Mouse (Mus musculus) left cerebral cortex, adult 2 months (tissue): Measurements from ENCODE around the gene Rab3gap2. TPM values are rescaled to one million over a fixed set of nuclear protein-coding genes. Genes with fewer than 3 reads are reported as not detected.

ENCODE experiments used
- DNase-seq, 2 experiments: peaks; one replicate each; pipeline ENCODE4 v3.0.0; 2021 to 2022; ENCODE audit warnings: low spot score in 2 of 2, mixed read lengths in 1 of 2; ENCODE audit errors: extremely low spot score in 1 of 2
- H3K27ac ChIP-seq: fragments of 200-600 bp; 2 replicates; pipeline ENCODE4 v1.8.1; 2022
- H3K4me3 ChIP-seq: fragments of 200-600 bp; 2 replicates; pipeline ENCODE4 v1.8.1; 2022
- CTCF ChIP-seq: fragments of 200-600 bp; IDR thresholded peaks from 2 replicates; pipeline ENCODE4 v1.8.1; 2022; ENCODE audit warnings: antibody characterized with exemption, mild to moderate bottlenecking, moderate library complexity
- intact Hi-C: fragments of 180-260 bp; cut with DNase I; formaldehyde crosslinking; loops from one replicate; pipeline ENCODE4 v1.15.1; 2025
- total RNA-seq, 2 experiments: library from RNA; stranded (reverse); gene quantifications; 2 replicates each; pipeline ENCODE4 v1.2.3; 2021

Gene Rab3gap2
- total RNA-seq, 2 experiments from 2014 or later, result 75.3 to 84.1 TPM

GRCm38 (mm10) chr1:185200571-185201395 lies 3.1 kb upstream of the Rab3gap2 start:
- no peak overlapping the region for H3K27ac ChIP-seq
- no peak for TF ChIP-seq CTCF

GRCm38 (mm10) chr1:185201994-185202393 lies 1.9 kb upstream of the Rab3gap2 start:
- TF ChIP-seq CTCF, result peak; percentile 14
- Histone ChIP-seq H3K4me3 (no peak overlapping the region), H3K27ac (no peak overlapping the region)
- DNase-seq, result no peak
- intact Hi-C loops, result no loop called here

More at GRCm38 (mm10) chr1:185200571-185201395, 3.1 kb upstream of the Rab3gap2 start:
- no peak for DNase-seq
- no peak overlapping the region for H3K4me3 ChIP-seq
- intact Hi-C loops, result no loop called here

- no peak for TF ChIP-seq CTCF
- DNase-seq, result no peak
- intact Hi-C loops, result no loop called here
- Histone ChIP-seq H3K27ac (peak overlapping the region; percentile 98), H3K4me3 (peak overlapping the region; percentile 80)
Measured at GRCm38 (mm10) chr1:185203196-185203908, 565 bp upstream of the Rab3gap2 start.

- Histone ChIP-seq H3K27ac (no peak overlapping the region), H3K4me3 (peak overlapping the region; percentile 80)
- no peak for DNase-seq
- intact Hi-C loops, result no loop called here
- TF ChIP-seq CTCF, result no peak
Measured at GRCm38 (mm10) chr1:185205090-185205489, 1.2 kb downstream of the Rab3gap2 start.

- DNase-seq, result no peak
- H3K27ac ChIP-seq, result no peak overlapping the region
- intact Hi-C loops, result no loop called here
- no peak overlapping the region for H3K4me3 ChIP-seq
- no peak for TF ChIP-seq CTCF
Measured at GRCm38 (mm10) chr1:185207851-185208595, 4.1 kb downstream of the Rab3gap2 start.

- no peak overlapping the region for H3K27ac ChIP-seq
- intact Hi-C loops, result no loop called here
- H3K4me3 ChIP-seq, result no peak overlapping the region
- no peak for DNase-seq
- no peak for TF ChIP-seq CTCF
Measured at GRCm38 (mm10) chr1:185208766-185209165, 4.8 kb downstream of the Rab3gap2 start.

- H3K27ac ChIP-seq, result peak overlapping the region; percentile 41; the same call in 1 of the 2 replicates
- DNase-seq, result no peak
- intact Hi-C loops, result no loop called here
- TF ChIP-seq CTCF, result no peak; the same call in 1 of the 2 replicates
- no peak overlapping the region for H3K4me3 ChIP-seq
Measured at GRCm38 (mm10) chr1:185209641-185210176, 5.8 kb downstream of the Rab3gap2 start.

- no peak for TF ChIP-seq CTCF
- intact Hi-C loops, result no loop called here
- DNase-seq, result no peak
Measured at GRCm38 (mm10) chr1:185216360-185216759, 12.4 kb downstream of the Rab3gap2 start.

GRCm38 (mm10) chr1:185216762-185217161 lies 12.8 kb downstream of the Rab3gap2 start:
- DNase-seq, result no peak
- Histone ChIP-seq H3K27ac (no peak overlapping the region), H3K4me3 (no peak overlapping the region)
- no peak for TF ChIP-seq CTCF
- intact Hi-C loops, result no loop called here

More at GRCm38 (mm10) chr1:185216360-185216759, 12.4 kb downstream of the Rab3gap2 start:
- Histone ChIP-seq H3K27ac (no peak overlapping the region), H3K4me3 (no peak overlapping the region)

- H3K27ac ChIP-seq, result peak overlapping the region; percentile 61
- no peak for TF ChIP-seq CTCF
- DNase-seq, result no peak
- no peak overlapping the region for H3K4me3 ChIP-seq
- intact Hi-C loops, result no loop called here
Measured at GRCm38 (mm10) chr1:185217966-185218365, 14.0 kb downstream of the Rab3gap2 start.

- H3K4me3 ChIP-seq, result no peak overlapping the region
- H3K27ac ChIP-seq, result no peak overlapping the region
- intact Hi-C loops, result no loop called here
- no peak for TF ChIP-seq CTCF
- DNase-seq, result no peak
Measured at GRCm38 (mm10) chr1:185226889-185227288, 23.0 kb downstream of the Rab3gap2 start.
